ENCODE assay signal across 8 mouse cellular contexts in genomic region chr5:8366771-8367613, GRCm38 (mm10). TPM values are rescaled to one million over a fixed set of nuclear protein-coding genes. Genes with fewer than 3 reads are reported as not detected.
DNase-seq lines count a peak whose midpoint lies in the region; ATAC-seq lines count a peak whose summit lies in the region.

No protein-coding gene starts in this region.

- H3K36me3 ChIP-seq in heart, embryonic 16.5 days (ENCODE audit: control insufficient read depth, insufficient read depth): no peaks in the 10 kb centered on the region
- no peaks in the 10 kb centered on the region for H3K36me3 ChIP-seq in limb, embryonic 11.5 days (ENCODE audit: control insufficient read depth, insufficient read depth, low read length)

- peak overlapping the region; percentile 83 for H3K4me2 ChIP-seq in heart, embryonic 16.5 days (ENCODE audit: low read depth, low read length)
- peak overlapping the region; percentile 81 for H3K4me2 ChIP-seq in limb, embryonic 11.5 days (ENCODE audit: low read depth, severe bottlenecking)

- no peaks in the 10 kb centered on the region for H3K27me3 ChIP-seq in heart, embryonic 16.5 days (ENCODE audit: control insufficient read depth, insufficient read depth, low read length)
- 0 out of 2 replicates have a peak, but pooled peaks cover 3% of the 10 kb centered on the region for H3K27me3 ChIP-seq in limb, embryonic 11.5 days (ENCODE audit: control insufficient read depth, insufficient read depth, low read length)

- H3K4me1 ChIP-seq in heart, embryonic 16.5 days (ENCODE audit: control insufficient read depth, insufficient read depth, low read length): peaks cover 3% of the 10 kb centered on the region; the same call in 1 of the 2 replicates
- H3K4me1 ChIP-seq in limb, embryonic 11.5 days (ENCODE audit: control insufficient read depth, insufficient read depth, low read length): no peaks in the 10 kb centered on the region

- ATAC-seq in heart, embryonic 16.5 days (replicated peaks; ENCODE audit: extremely low read depth, insufficient read depth, low FRiP score): 0 out of 2 replicates have a peak, but pooled peaks have one; percentile 33
- ATAC-seq in limb, embryonic 11.5 days (ENCODE audit: insufficient number of reproducible peaks, low FRiP score, low TSS enrichment, low read depth): peak; percentile 23

- peak; percentile 43 for DNase-seq in layer of hippocampus, adult 11-12 months (ENCODE audit: low spot score)
- no peak for DNase-seq in layer of hippocampus, adult 9-10 months (ENCODE audit: low spot score)
- peak; percentile 50 to 61 for DNase-seq in cerebellum, postnatal 36 days
- peak; percentile 40 for DNase-seq in limb, embryonic 11.5 days (ENCODE audit: low spot score)
- DNase-seq in right cerebral cortex, adult 18-20 months: peak; percentile 43
- DNase-seq in adrenal gland, adult 8-10 months: no peak
- no peak for DNase-seq in spleen, postnatal 4 days (ENCODE audit: low spot score in 2 of 2)

- no peak overlapping the region for H3K27ac ChIP-seq in heart, embryonic 16.5 days (ENCODE audit: low read length)
- no peak overlapping the region for H3K27ac ChIP-seq in limb, embryonic 11.5 days (replicated peaks; ENCODE audit: low read depth, low read length)

- 3% methylated on average over 24 of the region's 25 CpGs for WGBS in heart, embryonic 16.5 days
- WGBS in limb, embryonic 11.5 days: 3% methylated on average over 25 of the region's 25 CpGs

- peak overlapping the region; percentile 81 for H3K4me3 ChIP-seq in heart, embryonic 16.5 days (ENCODE audit: low read length)
- H3K4me3 ChIP-seq in limb, embryonic 11.5 days (ENCODE audit: low read depth, low read length): peak overlapping the region; percentile 63

- peak overlapping the region; percentile 84 for H3K9ac ChIP-seq in heart, embryonic 16.5 days (ENCODE audit: low read length)
- H3K9ac ChIP-seq in limb, embryonic 11.5 days (ENCODE audit: low read length): no peak overlapping the region

- no peaks in the 10 kb centered on the region for H3K9me3 ChIP-seq in heart, embryonic 16.5 days (replicated peaks; ENCODE audit: control insufficient read depth, low read length)
- no peaks in the 10 kb centered on the region for H3K9me3 ChIP-seq in limb, embryonic 11.5 days (ENCODE audit: control insufficient read depth, low read length)

RNA-seq across cellular contexts. Expression of gene Adam22, which starts 1.0 kb away (rescaled TPM):
- 7.4 and 7.8 TPM in 2 replicates for polyA plus RNA-seq in heart, embryonic 16.5 days (2015; fragmentation: Nextera tagmentation; extraction: Ambion mirVana)
- 7.3 and 8.3 TPM in 2 replicates for polyA plus RNA-seq in limb, embryonic 11.5 days (2014; fragmentation: Nextera tagmentation; extraction: Ambion mirVana)
- 1 to 10 TPM; 4.8 to 9.6 (median 6.9) TPM for total RNA-seq in adrenal gland, adult 8-10 months (2022)

RNA-seq across cellular contexts. Expression of gene Dbf4, which starts 55.5 kb away (rescaled TPM):
- 23.3 and 25.9 TPM in 2 replicates for polyA plus RNA-seq in heart, embryonic 16.5 days (2015; fragmentation: Nextera tagmentation; extraction: Ambion mirVana)
- polyA plus RNA-seq in limb, embryonic 11.5 days (2014; fragmentation: Nextera tagmentation; extraction: Ambion mirVana): 83.1 and 87.1 TPM in 2 replicates
- total RNA-seq in adrenal gland, adult 8-10 months (2022): 10 to 100 TPM in 2 of 4 experiments, 1 to 10 TPM in 2; 5.7 to 13.6 (median 8.5) TPM

RNA-seq across cellular contexts. Expression of gene Slc25a40, which starts 55.7 kb away (rescaled TPM):
- 11.6 and 12.2 TPM in 2 replicates for polyA plus RNA-seq in heart, embryonic 16.5 days (2015; fragmentation: Nextera tagmentation; extraction: Ambion mirVana)
- 9.6 and 12.2 TPM in 2 replicates for polyA plus RNA-seq in limb, embryonic 11.5 days (2014; fragmentation: Nextera tagmentation; extraction: Ambion mirVana)
- total RNA-seq in adrenal gland, adult 8-10 months (2022): 10 to 100 TPM; 12.5 to 26.7 (median 15.4) TPM

Comparison
In these comparisons a context has a peak if more than half of its experiments do, and no peak if none do; other contexts are left out.
1. DNase-seq: peak in layer of hippocampus, adult 11-12 months (single experiment), cerebellum, postnatal 36 days (2 of 2), limb, embryonic 11.5 days (single experiment) and right cerebral cortex, adult 18-20 months (single experiment); none in layer of hippocampus, adult 9-10 months (single experiment), adrenal gland, adult 8-10 months (single experiment) and spleen, postnatal 4 days (0 of 2).